Mouse (Mus musculus) embryonic stem cell, embryonic (primary cell): ENCODE measurements around the gene Hcst.

Experiments
- CTCF ChIA-PET, 4 experiments: fragments of 300-600 bp in 2 of 4; fragments of 350-600 bp in 2 of 4; sonication (Branson Sonifier 250); formaldehyde crosslinking; loops; one replicate each; lab custom pipeline; 2022; ENCODE audit warnings: inconsistent platforms in 2 of 4; lab: Charles Lee
- POLR2A ChIA-PET, 4 experiments: fragments of 300-600 bp in 2 of 4; fragments of 350-600 bp in 2 of 4; sonication (Branson Sonifier 250); formaldehyde crosslinking; loops; one replicate each; lab custom pipeline; 2022; ENCODE audit warnings: antibody characterized with exemption in 4 of 4, inconsistent platforms in 1 of 4; lab: Charles Lee

Hcst gene

DNA sequence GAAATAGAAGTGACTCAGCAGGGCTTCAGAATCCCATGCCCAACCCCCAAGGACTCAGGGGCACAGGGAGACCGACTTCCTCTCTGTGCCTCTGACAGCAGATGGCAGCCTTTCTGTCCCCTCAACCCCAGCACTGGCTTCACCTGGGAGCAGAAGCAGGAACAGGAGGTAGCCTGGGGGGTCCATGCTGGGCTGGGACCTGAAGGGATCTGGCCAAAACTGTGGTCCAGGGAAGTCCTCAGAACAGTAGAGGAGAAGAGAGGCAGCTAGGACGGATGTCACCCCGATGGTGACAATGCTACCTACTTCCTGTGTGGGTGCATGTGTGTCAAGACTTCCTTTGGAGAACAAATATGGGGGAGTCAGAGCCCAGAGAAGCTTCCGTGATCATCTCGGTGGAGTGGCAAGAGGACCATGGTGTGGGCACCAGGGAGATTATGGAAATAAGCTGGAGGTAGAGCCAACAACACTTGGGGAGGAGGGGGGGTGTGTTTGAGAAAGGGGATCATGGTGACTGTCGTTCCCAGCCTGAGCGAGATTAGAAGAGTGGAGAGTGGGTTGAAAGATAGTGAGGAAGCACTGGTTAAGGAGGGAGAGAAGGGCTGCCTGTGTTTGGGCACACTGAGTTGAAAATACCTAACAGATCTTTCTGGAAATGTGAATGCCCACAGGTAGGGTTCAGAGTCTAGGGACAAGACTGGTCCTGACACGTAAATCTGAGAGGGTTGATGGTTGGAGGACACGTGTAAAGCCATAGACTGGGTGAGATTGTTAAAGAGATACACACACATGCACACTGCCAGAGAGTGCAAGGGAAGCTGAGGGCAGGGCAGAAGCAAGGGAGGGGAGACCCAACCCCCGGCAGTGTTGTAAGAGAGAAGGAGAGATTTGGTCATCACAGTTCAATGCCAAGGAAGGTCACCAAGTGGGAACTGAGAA, at the start of gene Hcst:
Gene Hcst, minus strand, starts transcription at position 294 of the 939 bp plus-strand sequence.
- ChIA-PET CTCF (no interaction called here), POLR2A (interaction anchor here in 2 of 4 experiments (0.8 to 4.5 kb wide), 2 partner anchors 15 to 84 kb away, joined by 3 to 23 read pairs; no protein-coding TSS in a partner anchor)

DNA sequence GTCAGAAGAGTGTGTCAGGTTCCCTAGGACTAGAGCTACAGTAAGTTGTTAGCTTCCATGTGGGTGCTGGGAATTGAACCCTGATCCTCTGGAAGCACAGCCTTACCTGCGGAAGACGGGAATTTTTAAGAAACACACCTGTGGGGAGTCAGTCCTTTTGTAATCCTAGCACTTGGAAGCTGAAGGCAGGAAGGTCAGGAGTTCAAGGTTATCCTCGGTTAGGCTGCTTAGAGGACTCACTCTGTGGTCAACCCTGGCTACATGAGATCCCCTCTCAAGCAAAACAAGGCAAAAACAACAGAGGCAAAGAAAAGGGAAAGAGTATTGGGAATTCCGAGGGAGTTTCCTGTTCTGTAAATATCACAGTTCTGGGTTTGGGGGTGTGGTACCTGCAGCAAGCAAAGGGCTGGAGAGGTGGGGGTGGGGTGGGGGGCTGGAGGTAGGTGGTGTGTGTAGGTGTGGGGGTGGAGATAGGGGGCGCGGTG, 45.2 kb upstream of the Hcst start:
- CTCF ChIA-PET: interaction anchor here in 3 of 4 experiments (1.1 to 1.9 kb wide), 6 partner anchors 7 to 152 kb away, joined by 3 to 8 read pairs (median 4); partner anchors contain the start of genes Kirrel2 (in 1 of the 3) and Nphs1 (in 1 of the 3)
- POLR2A ChIA-PET: interaction anchor here (0.7 to 3.7 kb wide), 17 partner anchors 7 to 372 kb away, joined by 3 to 23 read pairs (median 3); partner anchors contain the start of genes Kirrel2 (in 2 of the 4), Nphs1 (in 2 of the 4), Cox6b1 (in 1 of the 4) and Nfkbid (in 1 of the 4)

DNA sequence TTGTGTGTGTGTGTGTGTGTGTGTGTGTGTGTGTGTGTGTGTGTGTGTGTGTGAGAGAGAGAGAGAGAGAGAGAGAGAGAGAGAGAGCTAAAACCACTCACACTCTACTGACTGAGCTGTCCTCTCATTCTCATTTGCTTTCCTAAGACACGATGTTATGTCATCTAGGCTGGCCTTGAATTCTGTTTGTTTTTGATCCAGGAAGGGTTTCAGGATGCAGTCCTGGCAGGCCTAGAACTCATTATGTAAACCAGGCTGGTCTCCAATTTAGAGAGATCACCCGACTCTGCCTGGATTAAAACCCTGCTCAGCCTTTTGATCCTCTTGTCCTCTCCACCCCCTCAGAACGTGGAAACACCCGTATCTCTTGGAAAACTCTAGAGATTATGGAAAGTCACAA, 44.3 kb upstream of the Hcst start:
- CTCF ChIA-PET: interaction anchor here in 3 of 4 experiments (0.6 to 1.1 kb wide), 4 partner anchors 8 to 152 kb away, joined by 3 to 6 read pairs (median 3); no protein-coding TSS in a partner anchor
- POLR2A ChIA-PET: interaction anchor here (0.5 to 2.2 kb wide), 13 partner anchors 8 to 131 kb away, joined by 3 to 9 read pairs (median 5); partner anchors contain the start of gene Aplp1 (in 1 of the 4)

DNA sequence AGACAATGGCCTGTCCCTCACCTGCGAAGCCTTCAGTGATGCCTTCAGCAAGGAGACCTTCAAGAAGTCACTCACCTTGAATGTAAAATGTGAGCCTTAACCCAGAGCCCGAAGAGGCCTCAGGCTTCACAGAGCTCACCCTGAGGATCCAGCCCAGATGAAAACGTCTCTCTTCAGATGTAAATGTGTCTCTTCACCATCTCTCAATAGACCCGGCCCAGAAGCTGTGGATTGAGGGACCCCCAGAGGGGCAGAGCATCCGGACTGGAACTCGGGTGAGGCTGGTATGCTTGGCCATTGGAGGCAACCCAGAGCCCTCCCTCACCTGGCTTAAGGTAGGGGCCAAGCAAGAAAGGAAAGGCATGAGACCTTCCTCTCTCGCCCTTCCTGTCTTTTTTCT, 43.9 kb upstream of the Hcst start:
- ChIA-PET POLR2A (interaction anchor here (0.5 to 2.2 kb wide), 12 partner anchors 8 to 183 kb away, joined by 3 to 9 read pairs (median 4); partner anchors contain the start of genes Aplp1 (in 1 of the 4) and Wdr62 (in 1 of the 4)), CTCF (interaction anchor here in 3 of 4 experiments (0.6 to 1.1 kb wide), 5 partner anchors 9 to 171 kb away, joined by 3 to 6 read pairs (median 3); no protein-coding TSS in a partner anchor)

GRCm38 (mm10) chr7:30459484-30459883, 39.8 kb upstream of the Hcst start:
- ChIA-PET POLR2A (interaction anchor here in 2 of 4 experiments (0.6 to 1.1 kb wide), 5 partner anchors 15 to 1562 kb away, joined by 3 to 5 read pairs (median 3); no protein-coding TSS in a partner anchor), CTCF (interaction anchor here in 2 of 4 experiments (0.6 to 1.5 kb wide), 4 partner anchors 12 to 127 kb away, joined by 3 to 5 read pairs (median 4); no protein-coding TSS in a partner anchor)

GRCm38 (mm10) chr7:30457629-30458330, 38.1 kb upstream of the Hcst start, which contains the start of the genes Kirrel2 and Nphs1:
Kirrel2 (minus strand) TSS chr7:30457690.
Nphs1 (plus strand) TSS chr7:30458315.
- ChIA-PET CTCF (interaction anchor here in 2 of 4 experiments (1.0 to 3.6 kb wide), 6 partner anchors 8 to 309 kb away, joined by 3 to 10 read pairs (median 4); no protein-coding TSS in a partner anchor), POLR2A (interaction anchor here (0.5 to 5.8 kb wide), 14 partner anchors 8 to 168 kb away, joined by 3 to 51 read pairs (median 4); partner anchors contain the start of genes Aplp1 (in 3 of the 4), Cox6b1 (in 1 of the 4) and E130208F15Rik (in 1 of the 4))

GRCm38 (mm10) chr7:30456911-30457628, 37.4 kb upstream of the Hcst start:
- ChIA-PET CTCF (interaction anchor here in 3 of 4 experiments (0.6 to 3.6 kb wide), 10 partner anchors 9 to 310 kb away, joined by 3 to 10 read pairs (median 4); no protein-coding TSS in a partner anchor), POLR2A (interaction anchor here (0.6 to 5.8 kb wide), 14 partner anchors 9 to 169 kb away, joined by 4 to 51 read pairs (median 5); partner anchors contain the start of genes Aplp1 (in 2 of the 4), Cox6b1 (in 1 of the 4) and E130208F15Rik (in 1 of the 4))

DNA sequence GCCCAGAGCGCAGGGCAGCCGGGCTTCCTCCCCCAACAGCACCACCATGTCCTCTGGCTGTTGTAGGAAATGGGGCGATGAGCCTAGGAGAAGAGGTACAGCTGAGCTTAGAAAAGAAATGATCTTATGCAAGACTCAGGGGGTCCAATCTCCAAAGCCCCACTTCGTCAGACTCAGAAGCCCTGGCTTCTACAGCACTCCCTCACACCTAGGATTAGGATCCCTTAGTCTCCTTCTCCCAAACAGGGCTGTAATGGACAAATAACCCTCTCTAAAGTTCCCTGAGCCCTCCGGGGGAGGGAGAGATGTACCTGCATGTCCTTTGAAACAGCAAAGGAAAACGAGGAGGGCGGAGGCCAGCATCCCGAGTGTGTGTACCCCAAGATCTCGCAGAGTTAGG, 36.8 kb upstream of the Hcst start:
- ChIA-PET POLR2A (interaction anchor here (0.6 to 5.8 kb wide), 15 partner anchors 10 to 262 kb away, joined by 3 to 51 read pairs (median 4); partner anchors contain the start of genes Aplp1 (in 3 of the 4), Clip3 (in 1 of the 4), Cox6b1 (in 1 of the 4) and Thap8 (in 1 of the 4)), CTCF (interaction anchor here in 3 of 4 experiments (0.6 to 3.6 kb wide), 12 partner anchors 12 to 151 kb away, joined by 3 to 10 read pairs (median 5); no protein-coding TSS in a partner anchor)

GRCm38 (mm10) chr7:30454259-30454658, 34.6 kb upstream of the Hcst start:
- ChIA-PET POLR2A (interaction anchor here in 3 of 4 experiments (0.8 to 5.8 kb wide), 11 partner anchors 9 to 155 kb away, joined by 3 to 51 read pairs (median 5); partner anchors contain the start of genes Aplp1 (in 2 of the 3) and E130208F15Rik (in 1 of the 3)), CTCF (interaction anchor here in 1 of 4 experiments (1.2 to 1.6 kb wide), 3 partner anchors 9 to 101 kb away, joined by 3 to 5 read pairs (median 4); partner anchors contain the start of gene Aplp1)

GRCm38 (mm10) chr7:30453766-30454165, 34.1 kb upstream of the Hcst start:
- CTCF ChIA-PET: interaction anchor here (0.5 to 1.6 kb wide), 8 partner anchors 8 to 264 kb away, joined by 3 to 10 read pairs (median 4); partner anchors contain the start of gene Aplp1 (in 1 of the 4)
- POLR2A ChIA-PET: interaction anchor here in 3 of 4 experiments (0.8 to 5.8 kb wide), 12 partner anchors 9 to 154 kb away, joined by 3 to 51 read pairs (median 6); partner anchors contain the start of genes Aplp1 (in 2 of the 3) and E130208F15Rik (in 1 of the 3)

- CTCF ChIA-PET: interaction anchor here (0.5 to 1.6 kb wide), 9 partner anchors 8 to 264 kb away, joined by 3 to 10 read pairs (median 3); partner anchors contain the start of gene Aplp1 (in 1 of the 4)
Measured at GRCm38 (mm10) chr7:30453327-30453726, 33.7 kb upstream of the Hcst start.

DNA sequence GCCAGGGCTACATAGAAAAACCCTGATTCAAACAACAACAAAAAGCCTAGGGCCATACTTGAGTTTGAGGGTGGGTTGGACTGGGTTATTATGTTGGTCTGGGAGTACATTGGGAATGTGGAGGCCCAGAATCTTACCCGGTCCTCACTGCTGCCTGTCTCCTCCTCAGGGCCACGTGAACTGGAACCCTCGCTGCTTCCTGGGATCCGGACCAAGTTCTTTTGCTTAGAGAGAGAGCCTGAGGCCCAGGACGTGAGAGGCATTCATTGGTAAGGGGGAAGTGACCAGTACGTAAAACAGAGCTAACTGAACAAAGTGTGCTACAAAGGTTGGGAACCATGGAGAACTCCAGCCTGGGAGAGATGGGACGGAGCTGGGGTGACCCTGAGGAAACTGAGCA, 30.6 kb upstream of the Hcst start:
- ChIA-PET POLR2A (interaction anchor here in 3 of 4 experiments (0.6 to 1.0 kb wide), 3 partner anchors 13 to 41 kb away, joined by 3 to 7 read pairs (median 3); no protein-coding TSS in a partner anchor), CTCF (interaction anchor here in 1 of 4 experiments (0.6 kb wide), 1 partner anchor 309 kb away, joined by 4 read pairs; no protein-coding TSS in a partner anchor)

More at GRCm38 (mm10) chr7:30453327-30453726, 33.7 kb upstream of the Hcst start:
- POLR2A ChIA-PET: interaction anchor here in 2 of 4 experiments (0.8 to 5.8 kb wide), 9 partner anchors 9 to 154 kb away, joined by 3 to 51 read pairs (median 7); partner anchors contain the start of genes Aplp1 (in 2 of the 2) and E130208F15Rik (in 1 of the 2)

GRCm38 (mm10) chr7:30444971-30445751, 25.5 kb upstream of the Hcst start, which contains the start of gene Aplp1:
Aplp1 (minus strand) TSS chr7:30445535.
- ChIA-PET POLR2A (interaction anchor here (0.5 to 4.0 kb wide), 37 partner anchors 8 to 387 kb away, joined by 3 to 51 read pairs (median 4); partner anchors contain the start of genes Nphs1 (in 3 of the 4), Kirrel2 (in 2 of the 4), Wdr62 (in 2 of the 4) and Cox6b1 (in 1 of the 4)), CTCF (interaction anchor here in 3 of 4 experiments (0.5 to 2.8 kb wide), 26 partner anchors 9 to 501 kb away, joined by 3 to 13 read pairs (median 4); no protein-coding TSS in a partner anchor)
